Comparison of ENCODE assay signal across 31 mouse cellular contexts in genomic region chr19:45262995-45263394, GRCm38 (mm10). TPM values are rescaled to one million over a fixed set of nuclear protein-coding genes. Genes with fewer than 3 reads are reported as not detected.
"Had no signal": no experiment of that assay in that cellular context is flagged by ENCODE, and none has a peak within 500 bp of the region (broad histone marks: within the 10 kb centered on the region; RNA-seq: fewer than 3 reads in every experiment).

No protein-coding gene starts in this region.

- H3K4me3 ChIP-seq: embryonic facial prominence, embryonic 10.5 days; embryonic facial prominence, embryonic 12.5 days; embryonic facial prominence, embryonic 13.5 days; embryonic facial prominence, embryonic 15.5 days; erythroblast, embryonic 14.5 days; forebrain, embryonic 10.5 days; forebrain, embryonic 12.5 days; forebrain, embryonic 13.5 days; forebrain, embryonic 15.5 days; heart, adult 2 months; heart, embryonic 10.5 days had no signal

- H3K27ac ChIP-seq: embryonic facial prominence, embryonic 10.5 days; embryonic facial prominence, embryonic 12.5 days; embryonic facial prominence, embryonic 13.5 days; embryonic facial prominence, embryonic 15.5 days; forebrain, embryonic 10.5 days; forebrain, embryonic 12.5 days; forebrain, embryonic 13.5 days; forebrain, embryonic 15.5 days; heart, adult 2 months; heart, embryonic 10.5 days had no signal

- ATAC-seq: forebrain, embryonic 13.5 days; forebrain, embryonic 14.5 days; forebrain, embryonic 15.5 days; forebrain, embryonic 16.5 days; forebrain, postnatal 0 days had no signal

- DNase-seq: cerebellum, adult 9-10 months; cerebellum, adult 9-11 months; cerebellum, postnatal 10 days; cerebellum, postnatal 14 days; cerebellum, postnatal 25 days; cerebellum, postnatal 36 days; embryo, embryonic 11 days; forebrain, postnatal 0 days; gastrocnemius, postnatal 14 days; gastrocnemius, postnatal 25 days; gastrocnemius, postnatal 36 days; heart, adult 11 months; heart, adult 18-20 months; heart, adult 2 months had no signal

RNA-seq across cellular contexts. Expression of gene Lbx1, which starts 27.4 kb away (rescaled TPM):
- total RNA-seq: common myeloid progenitor, adult 5-6 weeks; forebrain, postnatal 0 days; granulocyte monocyte progenitor cell, adult 5-6 weeks had no signal
- polyA plus RNA-seq: cortical plate, adult 2 months; erythroblast, embryonic 14.5 days; forebrain, embryonic 10.5 days; forebrain, embryonic 11.5 days; forebrain, embryonic 12.5 days; forebrain, embryonic 13.5 days; forebrain, embryonic 14.5 days; forebrain, embryonic 15.5 days; forebrain, embryonic 16.5 days; forebrain, postnatal 0 days; frontal cortex, adult 2 months; heart, adult 2 months had no signal
